Mouse (Mus musculus): Measurements from ENCODE around the gene Dmwd. TPM values are rescaled to one million over a fixed set of nuclear protein-coding genes. Genes with fewer than 3 reads are reported as not detected.
A peak's percentile ranks its signal among the peaks of the same experiment; 100 is the strongest.

Dmwd gene
- polyA plus RNA-seq, 1 experiment from 2014 or later, result 23.6 TPM

DNA sequence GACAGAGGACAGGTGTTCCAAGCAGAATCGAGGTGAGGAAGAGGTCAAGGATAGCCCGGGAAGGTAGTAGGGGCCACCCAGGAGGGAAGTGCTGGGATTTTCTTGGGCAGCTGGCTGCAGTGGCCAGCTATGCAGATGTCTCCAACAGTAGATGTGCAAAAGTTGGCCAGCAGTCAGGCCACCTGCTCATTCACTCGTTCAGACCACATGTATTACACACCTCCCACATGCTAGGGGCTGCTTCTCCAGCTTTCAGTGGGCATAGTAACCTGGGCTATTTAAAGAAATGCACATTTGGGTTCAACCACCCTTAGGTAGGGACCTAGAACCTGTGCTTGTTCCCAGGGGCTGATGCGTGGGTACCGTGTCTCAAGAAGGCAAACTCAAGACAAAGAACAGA, 51.7 kb downstream of the Dmwd start:
- WGBS, result 89% methylated on average over 5 of the region's 5 CpGs
- H3K9me3 ChIP-seq (replicated peaks), result no peaks in the 10 kb centered on the region
- ATAC-seq (ENCODE audit: low FRiP score), result no peak
- no peak overlapping the region for H3K9ac ChIP-seq
- H3K4me2 ChIP-seq (replicated peaks), result no peak overlapping the region
- no peak overlapping the region for H3K4me3 ChIP-seq
- H3K27ac ChIP-seq, result no peak overlapping the region
- H3K4me1 ChIP-seq, result peaks cover 14% of the 10 kb centered on the region; the same call in 1 of the 2 replicates
- H3K36me3 ChIP-seq, result 0 out of 2 replicates have a peak, but pooled peaks cover 6% of the 10 kb centered on the region
- H3K27me3 ChIP-seq, result no peaks in the 10 kb centered on the region

DNA sequence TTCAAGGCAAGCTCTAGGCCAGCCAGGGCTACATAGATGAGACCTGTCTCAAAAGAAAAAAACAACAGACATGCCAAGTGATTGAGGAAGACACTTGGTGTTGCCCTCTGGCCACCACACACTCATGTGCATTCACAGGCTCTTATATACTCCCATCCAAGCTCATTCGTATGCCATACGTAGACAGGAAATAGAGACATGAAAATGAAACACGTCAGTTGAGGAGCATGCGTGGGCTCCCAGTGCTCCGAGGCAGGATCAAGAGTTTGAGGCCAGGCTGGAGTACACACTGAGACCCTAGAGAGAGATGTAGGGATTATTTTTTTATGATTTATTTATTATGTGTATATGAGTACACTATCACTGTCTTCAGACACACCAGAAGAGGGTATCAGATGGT, 53.4 kb downstream of the Dmwd start:
- 0 out of 2 replicates have a peak, but pooled peaks cover 6% of the 10 kb centered on the region for H3K36me3 ChIP-seq
- H3K4me2 ChIP-seq (replicated peaks), result no peak overlapping the region
- H3K9ac ChIP-seq, result no peak overlapping the region
- peaks cover 14% of the 10 kb centered on the region; the same call in 1 of the 2 replicates for H3K4me1 ChIP-seq
- H3K27ac ChIP-seq, result no peak overlapping the region
- no peaks in the 10 kb centered on the region for H3K9me3 ChIP-seq (replicated peaks)
- H3K27me3 ChIP-seq, result no peaks in the 10 kb centered on the region
- 93% methylated on average over 5 of the region's 5 CpGs for WGBS
- no peak for ATAC-seq (ENCODE audit: low FRiP score)
- H3K4me3 ChIP-seq, result no peak overlapping the region

DNA sequence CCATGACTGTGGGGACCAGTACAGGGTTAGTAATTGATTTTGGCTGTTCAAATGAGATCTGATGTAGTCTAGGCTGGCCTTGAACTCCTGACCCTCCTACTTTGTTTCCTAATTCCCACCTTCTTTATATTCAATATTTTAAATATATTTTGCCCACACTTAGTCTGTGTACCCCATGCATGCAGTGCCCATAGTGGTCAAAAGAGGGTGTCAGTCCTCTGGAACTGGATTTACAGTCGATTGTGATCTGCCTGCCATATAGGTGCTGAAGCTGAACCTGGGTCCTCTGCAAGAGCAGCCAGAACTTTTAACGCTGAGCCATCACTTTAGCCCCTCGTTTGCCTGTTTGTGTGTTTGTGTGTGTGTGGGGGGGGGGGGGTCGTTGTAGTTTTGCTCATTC, 54.6 kb downstream of the Dmwd start:
- H3K4me1 ChIP-seq, result peaks cover 14% of the 10 kb centered on the region; the same call in 1 of the 2 replicates
- H3K27ac ChIP-seq, result peak overlapping the region; percentile 92
- WGBS, result 36% methylated on average over 4 of the region's 4 CpGs
- H3K27me3 ChIP-seq, result no peaks in the 10 kb centered on the region
- peaks cover 18% of the 10 kb centered on the region for H3K36me3 ChIP-seq
- peak overlapping the region; percentile 48 for H3K9ac ChIP-seq
- H3K4me2 ChIP-seq (replicated peaks), result peak overlapping the region; percentile 57
- peak; percentile 16; the same call in 1 of the 2 replicates for ATAC-seq (ENCODE audit: low FRiP score)
- H3K9me3 ChIP-seq (replicated peaks), result no peaks in the 10 kb centered on the region
- H3K4me3 ChIP-seq, result peak overlapping the region; percentile 36

DNA sequence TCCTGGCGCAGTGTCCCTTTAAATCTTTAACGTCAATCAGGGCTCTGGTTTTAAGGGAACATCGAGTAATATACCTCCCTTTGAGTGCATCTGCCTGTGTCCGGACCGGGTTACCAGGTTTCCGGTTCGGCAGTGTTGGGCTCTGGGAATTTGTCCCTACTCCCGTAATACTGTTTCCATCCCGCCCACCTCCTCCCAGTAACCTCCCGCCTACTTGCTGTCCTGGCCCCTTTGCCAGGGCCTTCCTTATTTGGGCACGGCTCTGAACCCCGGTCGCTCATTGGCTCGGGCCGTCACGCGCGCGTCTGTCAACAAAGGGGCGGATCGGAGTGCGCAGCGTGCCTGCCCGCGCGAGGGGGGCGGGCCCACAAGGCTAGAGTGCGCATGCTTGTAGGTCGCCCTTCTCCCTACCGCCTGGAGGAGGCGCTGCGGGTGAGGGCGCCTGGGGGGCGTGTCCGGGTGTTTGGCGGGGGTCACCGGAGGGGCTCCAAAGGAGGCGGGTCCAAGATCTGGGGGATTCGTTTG, 55.4 kb downstream of the Dmwd start:
- H3K27ac ChIP-seq, result peak overlapping the region; percentile 92
- H3K9me3 ChIP-seq (replicated peaks), result no peaks in the 10 kb centered on the region
- H3K4me3 ChIP-seq, result peak overlapping the region; percentile 36
- under 1% methylated on average over 39 of the region's 39 CpGs for WGBS
- ATAC-seq (ENCODE audit: low FRiP score), result peak; percentile 98
- peaks cover 25% of the 10 kb centered on the region for H3K36me3 ChIP-seq
- H3K4me2 ChIP-seq (replicated peaks), result peak overlapping the region; percentile 57
- peak overlapping the region; percentile 48 for H3K9ac ChIP-seq
- peaks cover 14% of the 10 kb centered on the region; the same call in 1 of the 2 replicates for H3K4me1 ChIP-seq
- H3K27me3 ChIP-seq, result no peaks in the 10 kb centered on the region

Small RNA genes within 50 kb of the gene (microRNA-seq; reads per million reads assigned to microRNA genes)
- gene Mir3100, result not detected

Other genes with a start within 250 kb of the Dmwd start
- 0.27 and 0.45 TPM in 2 replicates for gene Mill2, start 236.3 kb upstream of the Dmwd start, polyA plus RNA-seq (2016; fragmentation: Nextera tagmentation; extraction: Ambion mirVana)
- gene Pglyrp1, start 204.9 kb upstream of the Dmwd start, polyA plus RNA-seq (2016; fragmentation: Nextera tagmentation; extraction: Ambion mirVana), result 2.9 and 3.8 TPM in 2 replicates
- gene Ccdc61, start 165.8 kb upstream of the Dmwd start, polyA plus RNA-seq (2016; fragmentation: Nextera tagmentation; extraction: Ambion mirVana), result 28.8 and 31.9 TPM in 2 replicates
- gene Nova2, start 150.3 kb upstream of the Dmwd start, polyA plus RNA-seq (2016; fragmentation: Nextera tagmentation; extraction: Ambion mirVana), result 11.2 and 12.5 TPM in 2 replicates
- gene Nanos2, start 88.8 kb upstream of the Dmwd start, polyA plus RNA-seq (2016; fragmentation: Nextera tagmentation; extraction: Ambion mirVana), result 0.29 and 0.37 TPM in 2 replicates
- 6.8 and 6.9 TPM in 2 replicates for gene Mypop, start 85.0 kb upstream of the Dmwd start, polyA plus RNA-seq (2016; fragmentation: Nextera tagmentation; extraction: Ambion mirVana)
- 44.0 and 47.4 TPM in 2 replicates for gene Irf2bp1, start 72.2 kb upstream of the Dmwd start, polyA plus RNA-seq (2016; fragmentation: Nextera tagmentation; extraction: Ambion mirVana)
- 0.10 and 0.73 TPM in 2 replicates for gene Foxa3, start 52.7 kb upstream of the Dmwd start, polyA plus RNA-seq (2016; fragmentation: Nextera tagmentation; extraction: Ambion mirVana)
- 47.0 and 50.8 TPM in 2 replicates for gene Sympk, start 51.9 kb upstream of the Dmwd start, polyA plus RNA-seq (2016; fragmentation: Nextera tagmentation; extraction: Ambion mirVana)
- gene Rsph6a, start 21.5 kb upstream of the Dmwd start, polyA plus RNA-seq (2016; fragmentation: Nextera tagmentation; extraction: Ambion mirVana), result not detected in 2 replicates
- 13.4 and 14.6 TPM in 2 replicates for gene Dmpk, start 7.6 kb downstream of the Dmwd start, polyA plus RNA-seq (2016; fragmentation: Nextera tagmentation; extraction: Ambion mirVana)
- 9.1 and 9.7 TPM in 2 replicates for gene Six5, start 18.4 kb downstream of the Dmwd start, polyA plus RNA-seq (2016; fragmentation: Nextera tagmentation; extraction: Ambion mirVana)
- gene Gm4969, start 42.1 kb downstream of the Dmwd start, polyA plus RNA-seq (2016; fragmentation: Nextera tagmentation; extraction: Ambion mirVana), result 1.8 TPM in 2 replicates
- gene Fbxo46, start 43.6 kb downstream of the Dmwd start, polyA plus RNA-seq (2016; fragmentation: Nextera tagmentation; extraction: Ambion mirVana), result 20.9 TPM in 2 replicates
- gene Qpctl, start 73.1 kb downstream of the Dmwd start, polyA plus RNA-seq (2016; fragmentation: Nextera tagmentation; extraction: Ambion mirVana), result 21.2 and 22.8 TPM in 2 replicates
- 118 and 122 TPM in 2 replicates for gene Snrpd2, start 73.5 kb downstream of the Dmwd start, polyA plus RNA-seq (2016; fragmentation: Nextera tagmentation; extraction: Ambion mirVana)
- gene Gipr, start 89.9 kb downstream of the Dmwd start, polyA plus RNA-seq (2016; fragmentation: Nextera tagmentation; extraction: Ambion mirVana), result 1.4 and 2.0 TPM in 2 replicates
- gene Eml2, start 100.2 kb downstream of the Dmwd start, polyA plus RNA-seq (2016; fragmentation: Nextera tagmentation; extraction: Ambion mirVana), result 6.1 and 7.2 TPM in 2 replicates
- 2.2 and 2.4 TPM in 2 replicates for gene Gpr4, start 136.3 kb downstream of the Dmwd start, polyA plus RNA-seq (2016; fragmentation: Nextera tagmentation; extraction: Ambion mirVana)
- gene Opa3, start 152.1 kb downstream of the Dmwd start, polyA plus RNA-seq (2016; fragmentation: Nextera tagmentation; extraction: Ambion mirVana), result 41.1 and 41.7 TPM in 2 replicates
- 52.7 and 60.3 TPM in 2 replicates for gene Vasp, start 195.6 kb downstream of the Dmwd start, polyA plus RNA-seq (2016; fragmentation: Nextera tagmentation; extraction: Ambion mirVana)
- 0.17 TPM in 1 of 2 replicates, not detected in the other for gene Ppm1n, start 203.8 kb downstream of the Dmwd start, polyA plus RNA-seq (2016; fragmentation: Nextera tagmentation; extraction: Ambion mirVana)
- 67.8 and 68.0 TPM in 2 replicates for gene Rtn2, start 206.4 kb downstream of the Dmwd start, polyA plus RNA-seq (2016; fragmentation: Nextera tagmentation; extraction: Ambion mirVana)
- 0.10 TPM in 1 of 2 replicates, not detected in the other for gene Fosb, start 233.8 kb downstream of the Dmwd start, polyA plus RNA-seq (2016; fragmentation: Nextera tagmentation; extraction: Ambion mirVana)

All from hindbrain, embryonic 12.5 days (tissue).